ENCODE assay signal across 9 mouse cellular contexts in the genomic region with DNA sequence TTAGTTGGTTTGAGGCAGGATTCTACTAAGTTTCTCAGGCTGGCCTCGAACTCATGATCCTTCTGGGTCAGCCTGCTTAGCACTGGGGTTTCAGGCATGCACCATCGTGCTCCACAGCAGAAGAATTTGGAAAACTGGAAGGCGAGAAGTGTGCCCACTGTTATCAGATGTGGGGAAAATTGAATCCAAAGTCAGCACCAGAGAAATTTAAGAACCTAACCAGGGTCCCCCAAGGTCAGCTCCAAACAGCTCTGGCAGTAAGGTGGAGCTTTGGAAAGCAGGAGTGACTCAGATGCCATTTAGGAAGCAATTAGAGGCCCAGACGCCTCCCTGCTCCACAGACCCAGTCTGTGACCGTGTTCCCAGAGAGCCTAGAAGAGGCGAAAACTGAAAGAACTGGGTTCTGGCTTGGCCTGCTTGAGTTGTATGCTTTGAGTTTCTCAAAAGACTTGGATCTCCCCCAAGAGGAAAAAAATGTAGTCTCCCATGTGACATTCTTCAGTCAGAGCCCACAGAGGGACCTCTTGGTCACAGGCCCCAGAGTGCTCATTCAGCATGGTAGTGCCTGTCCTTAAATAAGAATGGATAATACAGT. TPM values are rescaled to one million over a fixed set of nuclear protein-coding genes. Genes with fewer than 3 reads are reported as not detected.
A peak's percentile ranks its signal among the peaks of the same experiment; 100 is the strongest.
DNase-seq lines count a peak whose midpoint lies in the region; ATAC-seq and TF ChIP-seq lines count a peak whose summit lies in the region.
"Had no signal": no experiment of that assay in that cellular context is flagged by ENCODE, and none has a peak within 500 bp of the region (broad histone marks: within the 10 kb centered on the region; RNA-seq: fewer than 3 reads in every experiment).

No protein-coding gene starts in this region.

- H3K4me3 ChIP-seq in hindbrain, postnatal 0 days (ENCODE audit: low read length): no peak overlapping the region
- no peak overlapping the region for H3K4me3 ChIP-seq in hindbrain, embryonic 16.5 days (ENCODE audit: low read length)
- no peak overlapping the region for H3K4me3 ChIP-seq in kidney, postnatal 0 days (replicated peaks; ENCODE audit: low read depth, low read length)
- H3K4me3 ChIP-seq in macrophage (ENCODE audit: inconsistent target): no peak overlapping the region

- no peak for TF ChIP-seq CTCF in hindbrain, postnatal 0 days (IDR thresholded peaks at IDR 0.05; ENCODE audit: low read depth)
- no peak for TF ChIP-seq CTCF in kidney, postnatal 0 days (IDR thresholded peaks at IDR 0.05; ENCODE audit: low read depth)

- H3K79me2 ChIP-seq in macrophage (ENCODE audit: inconsistent target): no peaks in the 10 kb centered on the region

- 83% methylated on average over 6 of the region's 6 CpGs for WGBS in hindbrain, postnatal 0 days
- 90% methylated on average over 6 of the region's 6 CpGs for WGBS in hindbrain, embryonic 16.5 days
- WGBS in kidney, postnatal 0 days: 63% methylated on average over 6 of the region's 6 CpGs
- whole genome bisulfite sequencing in macrophage (ENCODE audit: missing documents): 94% methylated on average over 6 of the region's 6 CpGs

- no peaks in the 10 kb centered on the region for H3K4me1 ChIP-seq in hindbrain, postnatal 0 days (ENCODE audit: insufficient read depth, low read length)
- no peaks in the 10 kb centered on the region for H3K4me1 ChIP-seq in hindbrain, embryonic 16.5 days (ENCODE audit: control insufficient read depth, insufficient read depth, low read depth, low read length)
- peaks cover 3% of the 10 kb centered on the region; the same call in 1 of the 2 replicates for H3K4me1 ChIP-seq in kidney, postnatal 0 days (replicated peaks; ENCODE audit: insufficient read depth, low read length)

- H3K36me3 ChIP-seq in hindbrain, postnatal 0 days (ENCODE audit: insufficient read depth, low read length): no peaks in the 10 kb centered on the region
- no peaks in the 10 kb centered on the region for H3K36me3 ChIP-seq in hindbrain, embryonic 16.5 days (ENCODE audit: control insufficient read depth, insufficient read depth, low read length)
- H3K36me3 ChIP-seq in kidney, postnatal 0 days (ENCODE audit: insufficient read depth, low read length): no peaks in the 10 kb centered on the region
- no peaks in the 10 kb centered on the region for H3K36me3 ChIP-seq in macrophage (ENCODE audit: inconsistent target)

- no peaks in the 10 kb centered on the region for H3K27me3 ChIP-seq in hindbrain, postnatal 0 days (ENCODE audit: insufficient read depth, low read length)
- no peaks in the 10 kb centered on the region; the same call in none of the 2 replicates for H3K27me3 ChIP-seq in hindbrain, embryonic 16.5 days (replicated peaks; ENCODE audit: control insufficient read depth, insufficient read depth, low read length)
- H3K27me3 ChIP-seq in kidney, postnatal 0 days (ENCODE audit: insufficient read depth, low read length): no peaks in the 10 kb centered on the region

- ATAC-seq in hindbrain, postnatal 0 days: no peak
- no peak for ATAC-seq in hindbrain, embryonic 16.5 days
- ATAC-seq in kidney, postnatal 0 days (replicated peaks; ENCODE audit: low FRiP score, low read depth): no peak
- no peak for ATAC-seq in erythroid progenitor cell, adult 5-6 weeks (replicated peaks; ENCODE audit: low FRiP score, poor library complexity, severe bottlenecking)
- ATAC-seq: liver, postnatal 0 days had no signal

- no peak overlapping the region for H3K9ac ChIP-seq in hindbrain, postnatal 0 days (replicated peaks; ENCODE audit: low read length)
- H3K9ac ChIP-seq in hindbrain, embryonic 16.5 days (ENCODE audit: low read depth, low read length): no peak overlapping the region
- H3K9ac ChIP-seq in kidney, postnatal 0 days (ENCODE audit: low read depth, low read length): no peak overlapping the region
- H3K9ac ChIP-seq: liver, postnatal 0 days had no signal

- no peak overlapping the region for H3K4me2 ChIP-seq in hindbrain, postnatal 0 days (ENCODE audit: low read depth, low read length)
- no peak overlapping the region for H3K4me2 ChIP-seq in hindbrain, embryonic 16.5 days (ENCODE audit: low read length)
- H3K4me2 ChIP-seq in kidney, postnatal 0 days (ENCODE audit: low read length): no peak overlapping the region

- no peaks in the 10 kb centered on the region for H3K9me3 ChIP-seq in hindbrain, postnatal 0 days (ENCODE audit: low read length)
- no peaks in the 10 kb centered on the region for H3K9me3 ChIP-seq in hindbrain, embryonic 16.5 days (ENCODE audit: control insufficient read depth, low read length)
- no peaks in the 10 kb centered on the region for H3K9me3 ChIP-seq in kidney, postnatal 0 days (replicated peaks; ENCODE audit: low read length)

- DNase-seq in hindbrain, postnatal 0 days (ENCODE audit: low spot score): peak; percentile 42
- DNase-seq in brain, adult 2 months (ENCODE audit: low read depth, low spot score): peak; percentile 17
- peak; percentile 34 for DNase-seq in kidney, postnatal 0 days (ENCODE audit: low spot score)
- DNase-seq in cerebellum, adult 11 months: no peak
- DNase-seq: gastrocnemius, postnatal 25 days; liver, postnatal 0 days had no signal

- no peak overlapping the region for H3K27ac ChIP-seq in hindbrain, postnatal 0 days
- H3K27ac ChIP-seq in hindbrain, embryonic 16.5 days (ENCODE audit: low read depth, low read length): no peak overlapping the region
- peak overlapping the region; percentile 43; the same call in 1 of the 2 replicates for H3K27ac ChIP-seq in kidney, postnatal 0 days
- peak overlapping the region; percentile 33 for H3K27ac ChIP-seq in macrophage

RNA-seq across cellular contexts. Expression of a gene that starts 59.8 kb away (rescaled TPM):
- total RNA-seq in hindbrain, postnatal 0 days (2014; rRNA removed): 19.4 and 20.8 TPM in 2 replicates
- 77.1 and 79.1 TPM in 2 replicates for polyA plus RNA-seq in hindbrain, postnatal 0 days (2015; fragmentation: Nextera tagmentation; extraction: Ambion mirVana)
- polyA plus RNA-seq in hindbrain, embryonic 16.5 days (2015; fragmentation: Nextera tagmentation; extraction: Ambion mirVana): 77.8 and 78.9 TPM in 2 replicates
- polyA plus RNA-seq in kidney, postnatal 0 days (2015; fragmentation: Nextera tagmentation; extraction: Ambion mirVana): 66.5 and 70.2 TPM in 2 replicates
- 10 to 100 TPM; 10.4 to 37.3 (median 25.5) TPM for total RNA-seq in macrophage (2018; cell fraction: chromatin; rRNA removed)
- 10 to 100 TPM; 14.7 to 28.8 (median 21.4) TPM for total RNA-seq in macrophage (2018; cell fraction: cytosol; rRNA removed)
- 10 to 100 TPM; 10.2 to 37.9 (median 22.5) TPM for total RNA-seq in macrophage (2018; cell fraction: nucleus; rRNA removed)
- 21.8 to 38.3 TPM (median 26.9 TPM) in 3 replicates for polyA plus RNA-seq in macrophage (2018)
- total RNA-seq in erythroid progenitor cell, adult 5-6 weeks (2015; ENCODE audit: low replicate concordance): 15.5 and 20.1 TPM in 2 replicates
- 15.4 and 21.8 TPM in 2 replicates for total RNA-seq in erythroid progenitor cell, adult 5-6 weeks (2017; ENCODE audit: low replicate concordance)

Comparison
In these comparisons a context has a peak if more than half of its experiments do, and no peak if none do; other contexts are left out.
1. H3K27ac ChIP-seq: peak in kidney, postnatal 0 days (single experiment) and macrophage (single experiment); none in hindbrain, postnatal 0 days (single experiment) and hindbrain, embryonic 16.5 days (single experiment).